Mouse (Mus musculus): Measurements from ENCODE around the gene Wdr91. TPM values are rescaled to one million over a fixed set of nuclear protein-coding genes. Genes with fewer than 3 reads are reported as not detected.

Gene Wdr91
- total RNA-seq, 1 experiment: 22.6 TPM

GRCm38 (mm10) chr6:34900990-34901389 lies 9.7 kb downstream of the Wdr91 start:
- peaks cover 24% of the 10 kb centered on the region for H3K36me3 ChIP-seq (ENCODE audit: control insufficient read depth, insufficient read depth, low read length, poor library complexity, severe bottlenecking)
- TF ChIP-seq MAFK (IDR thresholded peaks at IDR 0.05; ENCODE audit: insufficient read depth, low read depth, low read length) (no peak), ZNF384 (IDR thresholded peaks at IDR 0.05; ENCODE audit: low read depth, low read length) (no peak)
- no peak overlapping the region for H3K27ac ChIP-seq (ENCODE audit: insufficient read depth, low read depth, low read length, poor library complexity, severe bottlenecking)
- no peak overlapping the region for H3K4me3 ChIP-seq (ENCODE audit: insufficient read depth in 1 of 2, low read depth in 1 of 2, low read length in 2 of 2, poor library complexity in 1 of 2, severe bottlenecking in 1 of 2)
- in situ Hi-C loops (cut with MboI; ENCODE audit: low sequenced_read_pairs in 2 of 2, unreplicated experiment in 2 of 2): no loop called here
- no peaks in the 10 kb centered on the region; a peak in 2 of 4 replicates for H3K4me1 ChIP-seq (ENCODE audit: control insufficient read depth in 2 of 2, insufficient read depth in 2 of 2, low read length in 2 of 2, poor library complexity in 1 of 2)
- no peak overlapping the region for H3K9ac ChIP-seq (ENCODE audit: insufficient read depth, low read depth, low read length, poor library complexity, severe bottlenecking)
- no peak for DNase-seq (ENCODE audit: low read depth, low spot score)
- no peaks in the 10 kb centered on the region for H3K9me3 ChIP-seq (ENCODE audit: control insufficient read depth, insufficient read depth, low read depth, low read length)

GRCm38 (mm10) chr6:34899127-34899526 lies 11.5 kb downstream of the Wdr91 start:
- Histone ChIP-seq H3K36me3 (ENCODE audit: control insufficient read depth, insufficient read depth, low read length, poor library complexity, severe bottlenecking) (peaks cover 22% of the 10 kb centered on the region; the same call in 1 of the 2 replicates), H3K27ac (ENCODE audit: insufficient read depth, low read depth, low read length, poor library complexity, severe bottlenecking) (no peak overlapping the region), H3K4me3 (ENCODE audit: insufficient read depth in 1 of 2, low read depth in 1 of 2, low read length in 2 of 2, poor library complexity in 1 of 2, severe bottlenecking in 1 of 2) (no peak overlapping the region), H3K9me3 (ENCODE audit: control insufficient read depth, insufficient read depth, low read depth, low read length) (no peaks in the 10 kb centered on the region), H3K9ac (ENCODE audit: insufficient read depth, low read depth, low read length, poor library complexity, severe bottlenecking) (no peak overlapping the region), H3K4me1 (ENCODE audit: control insufficient read depth in 2 of 2, insufficient read depth in 2 of 2, low read length in 2 of 2, poor library complexity in 1 of 2) (no peaks in the 10 kb centered on the region; a peak in 2 of 4 replicates)
- in situ Hi-C loops (cut with MboI; ENCODE audit: low sequenced_read_pairs in 2 of 2, unreplicated experiment in 2 of 2): no loop called here
- DNase-seq (ENCODE audit: low read depth, low spot score): no peak
- TF ChIP-seq ZNF384 (IDR thresholded peaks at IDR 0.05; ENCODE audit: low read depth, low read length): no peak
- no peak for TF ChIP-seq MAFK (IDR thresholded peaks at IDR 0.05; ENCODE audit: insufficient read depth, low read depth, low read length)
- no peak for TF ChIP-seq HCFC1 (IDR thresholded peaks at IDR 0.05; ENCODE audit: borderline replicate concordance, insufficient read depth, low read length)
- TF ChIP-seq CHD2 (IDR thresholded peaks at IDR 0.05; ENCODE audit: low read depth, low read length): no peak
- TF ChIP-seq ZC3H11A (IDR thresholded peaks at IDR 0.05; ENCODE audit: borderline replicate concordance, low read depth, low read length): no peak

GRCm38 (mm10) chr6:34896168-34896780 lies 14.4 kb downstream of the Wdr91 start:
- Histone ChIP-seq H3K4me1 (ENCODE audit: control insufficient read depth in 2 of 2, insufficient read depth in 2 of 2, low read length in 2 of 2, poor library complexity in 1 of 2) (peaks cover 0 to 6% of the 10 kb centered on the region in 2 experiments; a peak in 3 of 4 replicates), H3K9ac (ENCODE audit: insufficient read depth, low read depth, low read length, poor library complexity, severe bottlenecking) (no peak overlapping the region), H3K4me3 (ENCODE audit: insufficient read depth in 1 of 2, low read depth in 1 of 2, low read length in 2 of 2, poor library complexity in 1 of 2, severe bottlenecking in 1 of 2) (no peak overlapping the region), H3K36me3 (ENCODE audit: control insufficient read depth, insufficient read depth, low read length, poor library complexity, severe bottlenecking) (peaks cover 17% of the 10 kb centered on the region; the same call in 1 of the 2 replicates), H3K9me3 (ENCODE audit: control insufficient read depth, insufficient read depth, low read depth, low read length) (no peaks in the 10 kb centered on the region), H3K27ac (ENCODE audit: insufficient read depth, low read depth, low read length, poor library complexity, severe bottlenecking) (no peak overlapping the region)
- no peak for DNase-seq (ENCODE audit: low read depth, low spot score)
- in situ Hi-C loops (cut with MboI; ENCODE audit: low sequenced_read_pairs in 2 of 2, unreplicated experiment in 2 of 2): no loop called here
- no peak for TF ChIP-seq CHD2 (IDR thresholded peaks at IDR 0.05; ENCODE audit: low read depth, low read length)
- TF ChIP-seq ZNF384 (IDR thresholded peaks at IDR 0.05; ENCODE audit: low read depth, low read length): no peak
- TF ChIP-seq HCFC1 (IDR thresholded peaks at IDR 0.05; ENCODE audit: borderline replicate concordance, insufficient read depth, low read length): no peak
- TF ChIP-seq ZC3H11A (IDR thresholded peaks at IDR 0.05; ENCODE audit: borderline replicate concordance, low read depth, low read length): no peak
- no peak for TF ChIP-seq MAFK (IDR thresholded peaks at IDR 0.05; ENCODE audit: insufficient read depth, low read depth, low read length)

- no peak overlapping the region for H3K9ac ChIP-seq (ENCODE audit: insufficient read depth, low read depth, low read length, poor library complexity, severe bottlenecking)
- TF ChIP-seq CHD2 (IDR thresholded peaks at IDR 0.05; ENCODE audit: low read depth, low read length) (no peak), ZC3H11A (IDR thresholded peaks at IDR 0.05; ENCODE audit: borderline replicate concordance, low read depth, low read length) (no peak), MAFK (IDR thresholded peaks at IDR 0.05; ENCODE audit: insufficient read depth, low read depth, low read length) (no peak), ZNF384 (IDR thresholded peaks at IDR 0.05; ENCODE audit: low read depth, low read length) (no peak), HCFC1 (IDR thresholded peaks at IDR 0.05; ENCODE audit: borderline replicate concordance, insufficient read depth, low read length) (no peak)
Measured at GRCm38 (mm10) chr6:34895569-34895968, 15.1 kb downstream of the Wdr91 start.

More at GRCm38 (mm10) chr6:34895569-34895968, 15.1 kb downstream of the Wdr91 start:
- no peaks in the 10 kb centered on the region for H3K9me3 ChIP-seq (ENCODE audit: control insufficient read depth, insufficient read depth, low read depth, low read length)
- no peak for DNase-seq (ENCODE audit: low read depth, low spot score)
- H3K27ac ChIP-seq (ENCODE audit: insufficient read depth, low read depth, low read length, poor library complexity, severe bottlenecking): no peak overlapping the region
- H3K4me1 ChIP-seq (ENCODE audit: control insufficient read depth in 2 of 2, insufficient read depth in 2 of 2, low read length in 2 of 2, poor library complexity in 1 of 2): peaks cover 0 to 6% of the 10 kb centered on the region in 2 experiments; a peak in 3 of 4 replicates
- peaks cover 19% of the 10 kb centered on the region; the same call in 1 of the 2 replicates for H3K36me3 ChIP-seq (ENCODE audit: control insufficient read depth, insufficient read depth, low read length, poor library complexity, severe bottlenecking)
- H3K4me3 ChIP-seq (ENCODE audit: insufficient read depth in 1 of 2, low read depth in 1 of 2, low read length in 2 of 2, poor library complexity in 1 of 2, severe bottlenecking in 1 of 2): no peak overlapping the region
- in situ Hi-C loops (cut with MboI; ENCODE audit: low sequenced_read_pairs in 2 of 2, unreplicated experiment in 2 of 2): no loop called here
